Mouse (Mus musculus) CH12.LX (cell line): ENCODE measurements at regions not wholly inside any gene's neighbourhood (a gene's known extent, or its start where the extent isn't known, plus 50 kb on each side); places are given as distances from the start of the nearest gene placed in this dataset.

Experiments
- DNase-seq: peaks from one replicate; pipeline ENCODE4 v3.0.0-alpha.2; 2013; ENCODE audit errors: extremely low read depth
- H3K27ac ChIP-seq: 2 replicates; pipeline ENCODE4 v1.5.1; 2012; ENCODE audit warnings: low read depth, mild to moderate bottlenecking, control low read depth, moderate library complexity; ENCODE audit not compliant: insufficient read depth
- H3K27me3 ChIP-seq: replicated peaks from 2 replicates; pipeline ENCODE3; 2012; ENCODE audit warnings: inconsistent platforms
- H3K36me3 ChIP-seq, 2 experiments: replicated peaks in 1 of 2; 2 replicates each; pipeline versions ENCODE3 to v1.6.1; 2012; ENCODE audit warnings: inconsistent platforms in 1 of 2, low read length in 1 of 2, mild to moderate bottlenecking in 1 of 2, mixed read lengths in 1 of 2, moderate library complexity in 1 of 2; ENCODE audit not compliant: control insufficient read depth in 1 of 2, insufficient read depth in 1 of 2
- H3K4me1 ChIP-seq, 2 experiments: 2 replicates each; pipeline ENCODE4 v1.6.1; 2012; ENCODE audit warnings: inconsistent platforms in 1 of 2, moderate library complexity in 1 of 2; ENCODE audit not compliant: insufficient read depth in 2 of 2, control insufficient read depth in 1 of 2
- H3K4me2 ChIP-seq: 2 replicates; pipeline ENCODE4 v1.6.1; 2012; ENCODE audit warnings: low read depth, mild to moderate bottlenecking, control low read depth; ENCODE audit not compliant: poor library complexity, insufficient read depth, severe bottlenecking
- H3K4me3 ChIP-seq, 3 experiments: fragments of 150-350 bp in 1 of 3; sonication (generic) in 1 of 3; replicated peaks in 1 of 3; 2 replicates each; pipeline versions ENCODE3 to v1.5.1; 2011 to 2012; ENCODE audit warnings: low read depth in 2 of 3, low read length in 2 of 3, mild to moderate bottlenecking in 2 of 3, moderate library complexity in 2 of 3, control low read depth in 1 of 3, improper control_type of control experiment in 1 of 3, inconsistent platforms in 1 of 3, mixed read lengths in 1 of 3; ENCODE audit not compliant: poor library complexity in 1 of 3
- H3K79me2 ChIP-seq: replicated peaks from 2 replicates; pipeline ENCODE4 v1.6.1; 2012; ENCODE audit warnings: mild to moderate bottlenecking, moderate library complexity; ENCODE audit not compliant: control insufficient read depth, poor library complexity, insufficient read depth, severe bottlenecking; ENCODE audit errors: extremely low read depth
- H3K9ac ChIP-seq: 2 replicates; pipeline ENCODE4 v1.6.1; 2012; ENCODE audit warnings: low read depth, mild to moderate bottlenecking, control low read depth, moderate library complexity; ENCODE audit not compliant: insufficient read depth
- H3K9me3 ChIP-seq: replicated peaks from 2 replicates; pipeline ENCODE3; 2012; ENCODE audit warnings: low read length, inconsistent platforms, mixed read lengths
- BHLHE40 ChIP-seq: IDR thresholded peaks from 2 replicates; pipeline ENCODE4 v1.6.1; 2011; ENCODE audit warnings: mild to moderate bottlenecking, low read depth, low read length, improper control_type of control experiment
- E2F4 ChIP-seq: IDR thresholded peaks from 2 replicates; pipeline ENCODE4 v1.6.1; 2011; ENCODE audit warnings: low read depth, low read length, improper control_type of control experiment; ENCODE audit not compliant: insufficient replicate concordance
- EP300 ChIP-seq: IDR thresholded peaks from 2 replicates; pipeline ENCODE4 v1.6.1; 2011; ENCODE audit warnings: low read length, improper control_type of control experiment
- GABPA ChIP-seq: IDR thresholded peaks from 2 replicates; pipeline ENCODE4 v1.6.1; 2012; ENCODE audit warnings: low read depth, low read length, improper control_type of control experiment, inconsistent platforms; ENCODE audit not compliant: insufficient replicate concordance
- MAFK ChIP-seq: IDR thresholded peaks from 2 replicates; pipeline ENCODE4 v1.6.1; 2011; ENCODE audit warnings: low read length, improper control_type of control experiment; ENCODE audit not compliant: insufficient replicate concordance
- MAZ ChIP-seq: IDR thresholded peaks from 2 replicates; pipeline ENCODE4 v1.6.1; 2012; ENCODE audit warnings: low read depth, mild to moderate bottlenecking, inconsistent platforms, low read length, improper control_type of control experiment, moderate library complexity
- NELFE ChIP-seq: IDR thresholded peaks from 2 replicates; pipeline ENCODE4 v1.6.1; 2011; ENCODE audit warnings: low read depth, low read length, improper control_type of control experiment
- NRF1 ChIP-seq: IDR thresholded peaks from 2 replicates; pipeline ENCODE4 v1.6.1; 2014; ENCODE audit warnings: low read depth, mild to moderate bottlenecking, inconsistent platforms, low read length, improper control_type of control experiment, moderate library complexity
- POLR2A ChIP-seq: IDR thresholded peaks from 2 replicates; pipeline ENCODE4 v1.6.1; 2011; ENCODE audit warnings: low read depth, mild to moderate bottlenecking, improper control_type of control experiment, low read length
- SIN3A ChIP-seq: IDR thresholded peaks from 2 replicates; pipeline ENCODE4 v1.6.1; 2012; ENCODE audit warnings: low read length, improper control_type of control experiment, inconsistent platforms
- UBTF ChIP-seq: IDR thresholded peaks from 2 replicates; pipeline ENCODE4 v1.6.1; 2012; ENCODE audit warnings: low read depth, mild to moderate bottlenecking, inconsistent platforms, low read length, improper control_type of control experiment, moderate library complexity
- ZC3H11A ChIP-seq: IDR thresholded peaks from 2 replicates; pipeline ENCODE4 v1.6.1; 2012; ENCODE audit warnings: low read depth, mild to moderate bottlenecking, inconsistent platforms, low read length, improper control_type of control experiment
- ZMIZ1 ChIP-seq: IDR thresholded peaks from 2 replicates; pipeline ENCODE4 v1.6.1; 2012; ENCODE audit warnings: low read depth, mild to moderate bottlenecking, inconsistent platforms, low read length, improper control_type of control experiment
- dilution Hi-C: fragments of 300-500 bp; cut with MboI; formaldehyde crosslinking; loops from 2 replicates; pipeline ENCODE4 v1.14.3; 2020; ENCODE audit warnings: low sequenced_read_pairs; ENCODE audit not compliant: extremely low pct_unique_long_range_greater_than_20kb, extremely low pct_ligation_motif_present
- in situ Hi-C: fragments of 300-500 bp; cut with MboI; formaldehyde crosslinking; loops from 3 replicates; pipeline ENCODE4 v1.14.3; 2019; ENCODE audit warnings: low sequenced_read_pairs, low pct_ligation_motif_present, low pct_unique_long_range_greater_than_20kb, mixed read lengths

DNA sequence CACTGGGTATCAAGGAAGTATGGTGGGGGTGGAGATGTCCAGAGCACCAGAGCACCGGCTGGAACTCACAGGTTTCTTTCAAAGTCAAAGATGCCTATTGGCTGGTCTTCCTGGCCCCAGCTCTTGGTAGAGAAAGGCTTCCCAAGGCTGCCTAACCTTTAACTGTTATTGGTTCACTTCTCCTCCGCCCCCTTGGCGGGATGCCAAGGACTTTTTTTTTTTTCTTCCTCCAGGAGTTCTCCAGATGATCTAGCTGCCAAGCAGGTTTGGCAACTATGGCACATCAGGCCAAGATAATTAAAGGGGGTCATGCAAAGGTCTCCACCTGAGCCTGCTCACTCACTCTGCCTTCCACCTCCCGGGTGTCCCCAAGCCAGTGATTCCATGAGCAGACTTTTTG is 67.5 kb downstream of the Sc5d start:
- Histone ChIP-seq H3K9me3 (no peaks in the 10 kb centered on the region), H3K79me2 (no peaks in the 10 kb centered on the region), H3K4me2 (no peak overlapping the region), H3K36me3 (no peaks in the 10 kb centered on the region), H3K27ac (no peak overlapping the region), H3K4me1 (no peaks in the 10 kb centered on the region), H3K9ac (no peak overlapping the region), H3K4me3 (no peak overlapping the region), H3K27me3 (no peaks in the 10 kb centered on the region)
- no peak for DNase-seq
- in situ Hi-C loops (no loop called here), dilution Hi-C loops (no loop called here)
- no peak for TF ChIP-seq MAFK
- no peak for TF ChIP-seq NRF1
- TF ChIP-seq ZMIZ1: no peak
- TF ChIP-seq MAZ: no peak
- no peak for TF ChIP-seq UBTF
- no peak for TF ChIP-seq POLR2A
- no peak for TF ChIP-seq E2F4
- no peak for TF ChIP-seq NELFE
- TF ChIP-seq GABPA: no peak

DNA sequence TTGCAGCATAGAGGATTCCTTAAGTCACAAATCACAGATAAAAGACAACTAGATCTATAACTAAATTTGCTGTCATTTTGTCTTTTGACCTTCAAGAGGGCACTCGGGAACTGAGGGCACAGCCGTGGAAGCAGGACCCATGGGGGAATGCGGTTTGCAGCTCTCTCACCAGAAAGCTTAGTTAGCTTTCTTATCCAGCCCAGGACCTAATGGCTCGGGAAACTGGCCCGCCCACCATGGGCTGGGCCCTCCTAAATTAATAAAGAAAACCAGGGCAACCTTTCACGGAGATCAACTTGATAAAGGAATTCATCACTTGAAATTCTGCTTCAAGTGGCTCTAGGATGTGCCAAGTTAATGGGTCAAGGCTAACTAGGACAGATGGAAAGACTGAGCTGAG is 67.9 kb downstream of the Sc5d start:
- in situ Hi-C loops: no loop called here

DNA sequence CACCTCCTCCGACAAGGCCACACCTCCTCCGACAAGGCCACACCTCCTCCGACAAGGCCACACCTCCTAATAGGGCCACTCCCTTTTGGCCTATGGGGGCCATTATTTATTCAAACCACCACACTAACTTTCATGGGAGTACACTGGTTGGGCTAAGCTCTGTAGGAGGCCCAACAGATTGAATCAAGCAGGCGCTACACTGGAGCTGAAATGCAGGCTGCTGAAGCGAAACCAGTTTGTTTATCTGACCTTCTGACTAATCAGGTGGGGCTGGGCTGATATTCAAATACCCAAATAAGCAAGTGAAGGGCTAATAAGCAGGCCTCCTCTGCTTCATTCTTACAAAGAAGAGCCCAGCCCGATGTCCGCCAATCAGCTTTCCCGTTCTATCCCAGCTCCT is 68.4 kb downstream of the Sc5d start:
- TF ChIP-seq BHLHE40 (no peak), NELFE (no peak), EP300 (no peak), ZC3H11A (no peak)
- Histone ChIP-seq H3K27me3 (no peaks in the 10 kb centered on the region), H3K79me2 (no peaks in the 10 kb centered on the region), H3K9me3 (no peaks in the 10 kb centered on the region), H3K9ac (no peak overlapping the region), H3K4me2 (no peak overlapping the region), H3K27ac (no peak overlapping the region), H3K4me3 (no peak overlapping the region), H3K36me3 (no peaks in the 10 kb centered on the region), H3K4me1 (no peaks in the 10 kb centered on the region)
- dilution Hi-C loops: no loop called here
- in situ Hi-C loops: no loop called here
- no peak for DNase-seq

More for the DNA sequence above, 67.9 kb downstream of the Sc5d start:
- no peaks in the 10 kb centered on the region for H3K36me3 ChIP-seq
- TF ChIP-seq SIN3A: no peak
- no peak overlapping the region for H3K4me2 ChIP-seq
- no peaks in the 10 kb centered on the region for H3K9me3 ChIP-seq
- H3K27me3 ChIP-seq: no peaks in the 10 kb centered on the region
- H3K4me3 ChIP-seq: no peak overlapping the region
- no peaks in the 10 kb centered on the region for H3K79me2 ChIP-seq
- no peak for DNase-seq
- H3K27ac ChIP-seq: no peak overlapping the region
- dilution Hi-C loops: no loop called here
- H3K9ac ChIP-seq: no peak overlapping the region
- no peaks in the 10 kb centered on the region for H3K4me1 ChIP-seq
